Mouse (Mus musculus): ENCODE measurements at regions not wholly inside any gene's neighbourhood (a gene's known extent, or its start where the extent isn't known, plus 50 kb on each side); places are given as distances from the start of the nearest gene placed in this dataset.

DNA sequence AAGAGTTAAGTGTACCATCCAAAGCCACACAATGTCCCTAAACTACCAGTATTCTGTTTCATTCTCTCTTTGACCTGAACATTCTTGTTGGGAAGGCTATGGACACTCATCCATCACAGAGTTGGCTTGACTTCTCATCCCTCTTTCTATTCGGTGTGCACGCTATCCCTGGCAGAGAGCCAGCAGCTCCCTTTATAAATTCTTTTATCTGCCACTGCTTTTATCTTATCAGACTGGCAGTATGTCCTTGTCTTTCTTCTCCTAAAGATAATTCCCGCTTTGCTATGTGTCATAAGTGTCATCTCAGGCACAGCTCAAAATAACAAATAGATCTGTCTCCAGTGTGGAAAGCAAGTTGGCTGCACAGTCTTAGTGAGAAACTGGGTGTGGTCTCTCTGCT lies 106.6 kb upstream of the Lipc start:
- no peak for DNase-seq (ENCODE audit: low spot score)

DNA sequence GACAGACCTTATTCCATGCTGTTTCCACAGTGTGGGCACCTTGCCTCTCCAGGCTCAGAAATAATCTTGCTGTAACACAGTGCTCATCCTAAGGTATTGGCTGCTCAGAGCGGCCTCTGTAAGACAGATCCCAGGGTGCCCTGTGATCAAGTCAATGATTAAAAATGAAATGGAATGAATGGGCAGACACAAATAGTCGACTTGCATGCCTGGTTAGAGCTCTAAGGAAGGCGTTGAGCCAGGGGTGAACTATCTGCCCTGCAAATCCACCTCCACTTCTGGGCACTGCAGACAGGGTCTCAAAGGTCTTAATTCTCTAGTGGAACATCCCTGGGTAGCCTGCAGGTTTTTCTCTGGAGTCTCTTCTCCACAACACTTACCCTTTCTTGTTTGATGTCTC lies 104.8 kb upstream of the Lipc start:
- no peak for DNase-seq (ENCODE audit: low spot score)

DNA sequence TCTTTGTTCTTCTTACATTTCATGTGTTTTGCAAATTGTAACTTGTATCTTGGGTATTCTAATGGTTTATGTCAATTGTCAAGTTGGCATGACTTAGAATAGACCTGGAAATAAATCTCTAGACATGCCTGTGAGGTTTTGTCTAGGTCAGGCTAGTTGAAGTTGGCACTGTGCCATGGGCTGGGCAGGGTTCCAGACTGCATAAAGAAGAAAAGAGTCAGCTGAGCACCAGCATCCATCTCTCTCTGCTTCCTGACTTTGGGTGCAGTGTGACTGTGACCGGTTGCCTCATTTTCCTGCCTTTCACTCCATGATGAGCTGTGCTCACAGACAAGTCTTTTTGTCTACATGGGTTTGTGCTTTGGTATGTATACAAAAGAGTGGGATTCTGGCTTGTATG lies 91.9 kb upstream of the Lipc start:
- DNase-seq (ENCODE audit: low spot score): peak; percentile 22

DNA sequence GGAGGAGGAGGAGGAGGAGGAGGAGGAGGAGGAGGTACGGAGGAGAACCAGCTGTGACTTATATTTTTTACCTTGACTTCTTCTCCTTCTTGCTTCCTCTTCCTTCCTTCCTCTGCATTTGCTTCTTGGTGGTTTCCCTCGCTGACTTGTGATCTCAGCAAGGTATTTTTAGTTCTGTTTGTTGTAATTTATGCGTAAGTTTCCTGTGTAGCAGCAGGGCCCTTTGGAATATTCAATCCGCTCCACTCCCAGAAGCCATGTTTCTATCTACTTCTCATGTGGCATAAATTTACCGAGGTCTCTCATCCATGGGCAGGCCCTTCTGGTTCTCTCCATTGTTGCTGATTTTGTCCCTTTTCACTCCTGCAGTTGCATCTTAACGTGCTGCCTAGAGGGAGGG lies 83.3 kb upstream of the Lipc start:
- DNase-seq (ENCODE audit: low spot score): no peak

DNA sequence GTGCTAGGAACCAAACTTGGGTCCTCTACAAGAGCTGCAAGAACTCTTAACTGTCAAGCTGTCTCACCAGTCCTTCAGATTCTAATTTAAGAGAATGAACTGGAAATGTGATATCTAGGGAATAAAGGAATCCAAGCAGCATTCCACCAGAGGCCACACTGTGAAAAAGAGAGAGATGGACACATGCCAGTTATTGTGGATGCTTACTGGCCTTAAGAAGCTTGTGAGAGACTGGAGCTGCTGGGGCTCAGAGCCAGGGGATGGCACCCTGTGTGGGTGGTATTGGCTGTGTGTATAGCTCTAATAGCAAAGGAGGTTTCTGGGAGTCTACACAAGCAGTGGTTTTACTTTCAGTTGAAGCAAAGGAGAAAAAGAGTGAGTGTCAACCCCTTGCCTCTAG lies 80.1 kb upstream of the Lipc start:
- peak; percentile 41 for DNase-seq (ENCODE audit: low spot score)

DNA sequence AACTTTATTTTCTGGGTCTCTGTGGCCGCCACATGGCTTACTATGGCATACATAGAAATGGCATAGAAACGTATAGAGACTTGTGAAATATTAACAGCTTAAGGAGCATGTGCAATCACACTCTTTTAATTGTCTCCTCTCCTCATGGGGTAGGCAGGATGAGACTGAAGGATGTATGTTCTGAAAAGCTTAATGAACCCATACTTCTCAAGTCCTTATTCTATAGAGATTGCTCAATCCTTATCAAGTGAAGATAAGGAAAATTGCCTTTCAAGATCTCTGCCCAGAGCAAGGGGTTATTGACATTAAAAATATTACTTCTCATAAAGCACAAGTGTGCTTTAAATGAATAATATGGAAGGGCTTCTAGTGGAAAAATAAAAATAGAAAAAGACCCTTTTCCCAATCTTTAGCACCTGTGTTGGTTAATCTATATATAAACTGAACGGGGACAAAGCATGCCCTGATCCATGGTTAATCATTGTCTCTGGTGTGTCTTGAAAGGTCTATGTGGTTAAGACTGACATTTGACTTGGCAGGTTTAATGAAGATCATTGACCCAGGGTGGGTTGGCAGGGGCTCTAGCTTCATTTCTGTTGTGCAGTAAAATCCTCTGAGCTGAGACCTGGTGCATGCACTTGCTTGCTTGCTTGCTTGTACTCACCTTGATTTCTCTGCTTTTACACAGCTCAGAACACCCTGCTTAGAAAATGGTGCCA lies 78.3 kb upstream of the Lipc start:
- no peak for DNase-seq (ENCODE audit: low spot score)

DNA sequence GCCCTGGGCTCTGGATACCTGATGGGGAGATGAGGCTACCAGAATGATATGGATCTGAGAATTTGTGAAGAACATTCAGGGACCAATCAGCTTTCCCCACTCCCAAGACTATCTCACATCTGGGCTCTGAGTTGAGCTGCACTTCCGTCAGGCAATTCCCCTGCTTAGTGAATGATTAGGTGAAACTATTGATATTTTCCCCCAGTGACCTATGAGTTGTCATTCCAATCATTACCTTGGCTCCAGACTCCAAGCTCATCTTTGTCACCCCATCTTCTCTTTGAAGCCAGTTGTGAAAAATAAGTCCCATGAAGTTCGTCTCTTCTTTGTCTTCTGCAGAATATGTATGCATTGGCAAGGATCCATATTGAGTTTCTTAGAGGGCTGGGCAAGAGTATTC lies 76.1 kb upstream of the Lipc start:
- no peak for DNase-seq (ENCODE audit: low spot score)

DNA sequence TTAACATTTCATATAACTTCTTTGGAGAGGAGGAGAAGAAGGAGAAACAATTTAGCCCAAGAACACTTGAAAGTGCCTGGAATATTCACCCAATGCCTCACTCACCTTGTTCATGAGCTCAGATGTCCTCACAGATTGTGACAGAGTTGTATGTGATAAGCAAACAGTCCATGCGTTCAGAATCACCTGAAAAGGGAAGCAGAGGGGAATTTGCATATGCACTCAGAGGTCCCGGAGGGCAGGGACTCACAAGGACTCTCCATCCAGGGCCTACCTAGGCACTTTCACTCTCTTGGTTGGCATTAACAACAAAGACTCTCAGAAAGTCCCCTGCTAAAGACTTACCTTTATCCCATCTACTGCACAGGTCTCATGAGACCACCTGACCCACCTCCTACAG lies 75.6 kb upstream of the Lipc start:
- DNase-seq (ENCODE audit: low spot score): no peak

DNA sequence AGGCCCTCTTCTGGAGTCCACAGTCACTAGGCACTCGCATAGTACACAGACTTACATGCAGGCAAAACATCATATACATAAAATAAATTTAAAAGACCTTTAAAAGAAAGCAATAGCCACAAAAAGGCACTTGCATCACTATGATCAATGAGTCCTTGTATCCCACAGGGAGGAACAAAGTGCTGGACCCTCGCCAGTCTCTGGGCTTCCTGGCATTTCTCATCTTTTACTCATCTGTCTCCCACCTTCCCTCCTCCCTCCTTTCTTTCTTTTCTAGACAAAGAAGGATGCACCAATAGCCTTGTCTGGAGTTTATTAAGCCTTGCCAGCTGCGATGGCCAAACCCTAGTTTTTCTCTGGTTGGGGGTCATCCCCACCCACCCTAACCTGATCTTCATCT lies 73.2 kb upstream of the Lipc start:
- DNase-seq (ENCODE audit: low spot score): no peak

DNA sequence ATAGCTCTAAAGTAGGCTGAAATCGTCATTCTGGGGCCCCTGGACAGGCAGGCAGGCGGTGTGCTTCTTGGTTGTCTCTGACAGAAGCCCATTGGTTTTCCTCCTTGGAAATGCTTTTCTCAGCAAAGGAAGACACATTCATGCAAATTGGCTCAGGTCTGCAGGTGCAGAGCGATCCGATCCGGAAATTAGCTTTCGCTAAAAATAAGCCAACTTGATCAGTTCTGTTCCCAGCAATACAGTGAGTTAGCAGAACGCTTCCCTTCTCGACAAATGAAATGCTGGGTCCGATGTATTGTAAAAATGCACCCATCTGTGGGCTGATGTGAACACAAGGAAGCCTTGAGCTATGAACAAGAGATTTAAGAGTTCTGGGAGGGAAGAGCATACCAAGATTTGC lies 66.2 kb upstream of the Lipc start:
- no peak for DNase-seq (ENCODE audit: low spot score)

DNA sequence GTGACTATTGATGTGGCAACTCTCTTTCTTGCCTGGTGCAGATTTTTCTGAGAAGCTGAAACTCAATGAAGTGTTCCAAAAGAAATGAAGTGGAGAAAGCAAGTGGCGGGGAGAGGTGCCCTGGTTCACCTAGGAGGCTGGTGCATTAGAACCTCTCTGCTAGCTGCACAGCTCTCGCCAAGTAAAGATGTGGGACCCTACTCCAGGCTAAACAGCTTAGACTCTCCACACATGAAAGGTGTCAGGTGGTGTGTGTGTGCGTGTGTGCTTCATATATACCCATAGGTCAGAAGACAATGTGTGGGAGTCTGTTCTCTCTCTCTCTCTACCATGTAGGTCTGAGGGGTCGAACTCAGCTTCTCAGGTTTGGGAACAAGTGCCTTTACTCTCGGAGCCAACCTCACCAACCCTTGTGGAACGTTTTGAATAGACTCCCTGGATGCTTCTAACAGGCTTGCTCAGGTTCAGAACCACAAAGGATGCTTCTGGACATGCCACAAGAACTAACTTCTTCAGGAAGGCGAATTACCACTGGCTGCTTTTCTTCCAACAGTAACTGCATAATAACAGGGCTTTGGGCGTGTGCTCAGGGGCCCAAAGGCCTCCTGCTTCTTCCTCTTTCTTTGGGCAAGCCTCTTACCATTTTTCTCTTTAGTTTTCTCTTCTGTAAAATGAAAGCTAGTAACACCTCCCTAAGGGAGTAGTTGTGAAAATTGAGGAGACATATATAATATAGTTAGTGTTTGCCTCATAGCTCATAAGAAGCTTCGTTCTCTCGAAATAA lies 65.6 kb upstream of the Lipc start:
- no peak for DNase-seq (ENCODE audit: low spot score)

DNA sequence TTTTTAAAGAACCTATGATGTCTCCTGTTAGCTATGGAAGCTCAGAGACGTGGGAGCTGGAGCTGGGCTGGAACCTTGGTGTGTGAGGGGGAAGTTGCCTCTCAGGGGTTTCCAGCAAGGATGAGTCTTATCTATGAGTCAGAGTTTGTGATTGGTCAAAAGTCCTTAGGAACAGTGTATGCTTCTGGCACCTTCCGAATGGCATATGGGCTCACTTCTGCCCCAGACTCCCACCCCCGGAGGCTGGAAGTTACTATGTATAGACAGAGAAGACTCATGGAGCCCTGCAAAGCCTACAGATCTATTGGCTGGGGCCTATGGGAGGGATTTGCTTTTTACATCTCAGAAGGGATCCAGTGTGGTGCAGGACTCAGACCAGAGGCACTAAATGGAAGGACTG lies 63.9 kb upstream of the Lipc start:
- no peak for DNase-seq (ENCODE audit: low spot score)

DNA sequence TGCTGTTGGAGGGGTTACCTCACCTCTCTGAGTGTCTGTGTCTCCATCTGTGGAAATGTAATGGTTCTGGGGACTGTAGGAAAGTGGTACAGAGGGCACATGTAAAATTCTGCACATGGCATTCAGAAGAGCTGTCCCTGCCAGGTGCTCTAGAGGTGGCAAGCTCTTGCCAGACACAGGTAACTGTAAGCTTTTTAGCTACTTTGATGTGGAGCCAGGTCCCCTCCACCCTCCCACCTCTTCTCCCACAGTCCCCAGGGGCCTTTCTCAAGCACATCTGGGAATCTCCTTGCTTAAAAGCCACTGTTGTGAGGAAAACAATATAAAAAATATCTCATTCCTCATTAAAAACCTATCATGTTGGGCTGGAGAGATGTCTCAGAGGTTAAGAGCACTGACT lies 63.4 kb upstream of the Lipc start:
- no peak for DNase-seq (ENCODE audit: low spot score)

DNA sequence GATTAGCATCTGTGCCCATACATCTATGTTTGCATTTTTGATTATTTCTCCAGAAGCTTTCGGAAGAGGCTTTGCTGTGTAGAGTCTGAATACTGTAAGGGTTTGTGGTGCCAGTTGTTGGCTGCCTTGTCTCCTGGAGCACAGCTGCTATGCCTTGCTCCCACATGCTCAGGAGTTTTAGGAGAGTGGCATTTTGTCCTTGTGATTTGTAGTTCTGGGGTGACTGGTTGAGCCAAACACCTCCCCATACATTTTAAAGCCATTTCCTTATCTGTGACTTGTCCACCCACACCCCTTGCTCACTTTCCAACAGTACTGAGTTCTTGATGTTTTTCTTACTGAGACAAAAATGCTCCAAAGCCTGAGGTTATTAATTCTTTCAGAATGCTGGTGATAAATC lies 60.4 kb upstream of the Lipc start:
- no peak for DNase-seq (ENCODE audit: low spot score)

DNA sequence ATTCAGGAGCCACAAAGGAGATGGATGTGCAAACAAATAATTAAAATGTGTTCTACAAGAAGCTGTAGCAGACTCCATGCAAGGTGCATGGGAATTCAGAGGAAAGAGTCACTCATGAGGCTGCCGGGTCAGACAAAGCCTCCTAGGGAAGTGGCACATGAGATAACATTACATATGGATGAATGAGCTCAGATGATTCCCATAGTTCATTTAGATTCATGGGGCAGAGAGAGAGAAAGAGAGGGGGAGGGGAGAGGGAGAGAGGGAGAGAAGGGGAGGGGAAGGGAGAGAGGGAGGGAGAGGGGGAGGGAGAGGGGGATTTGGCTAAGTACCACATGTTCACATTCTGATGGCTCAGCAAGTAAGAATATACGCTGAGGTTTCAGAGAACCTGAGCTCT lies 52.6 kb upstream of the Lipc start:
- DNase-seq (ENCODE audit: low spot score): no peak
